Mouse (Mus musculus): ENCODE measurements around the gene 2210011C24Rik. TPM values are rescaled to one million over a fixed set of nuclear protein-coding genes. Genes with fewer than 3 reads are reported as not detected.
"Not testable (repeated sequence)": the region's sequence is repeated elsewhere in the genome, so short reads cannot be mapped to it uniquely, and the experiment has no call there.

Gene 2210011C24Rik
- total RNA-seq, 1 experiment from 2014 or later, result not detected

DNA sequence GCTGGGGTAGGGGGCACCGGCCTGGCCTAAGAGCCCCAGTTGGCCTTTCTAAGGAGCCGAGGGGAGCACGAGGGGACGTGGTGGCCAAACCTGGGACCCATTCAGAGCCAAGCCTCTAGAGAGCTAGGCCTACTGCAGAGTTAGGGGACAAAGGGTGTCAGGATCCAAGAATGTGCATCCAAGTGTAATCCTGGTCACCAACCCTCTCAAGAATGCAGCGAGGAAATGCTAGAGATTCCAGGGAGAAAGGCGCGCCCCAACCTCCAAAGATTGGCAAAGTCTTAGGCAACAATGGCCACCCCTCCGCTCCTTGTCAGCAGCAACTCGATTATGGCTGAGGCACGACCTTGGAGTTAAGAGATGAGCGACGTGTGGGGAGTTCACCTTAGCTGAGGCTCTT is 9.6 kb upstream of the 2210011C24Rik start:
- no peak for ATAC-seq (replicated peaks; ENCODE audit: low read depth, poor library complexity, severe bottlenecking)

DNA sequence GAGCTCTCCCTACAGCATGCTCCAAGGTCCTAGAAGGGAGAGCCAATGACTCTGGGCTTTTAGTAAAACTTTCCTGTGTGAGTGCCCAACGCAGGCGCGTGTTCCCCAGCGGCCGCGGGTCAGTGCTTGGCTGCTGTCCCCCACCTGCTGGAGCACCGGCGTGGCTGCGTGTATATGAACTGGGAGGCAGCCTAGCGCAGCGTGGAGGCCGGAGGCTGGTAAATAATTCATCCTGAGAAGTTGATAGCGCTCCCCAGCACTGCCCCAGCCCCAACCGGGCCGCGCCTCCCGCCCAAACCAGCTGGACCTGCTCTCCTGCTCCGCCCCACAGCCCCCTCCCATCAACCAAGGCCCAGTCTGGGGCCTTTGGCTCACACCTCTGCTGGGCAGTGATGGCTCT is 9.1 kb upstream of the 2210011C24Rik start, which contains the start of gene Palm3:
Palm3 (plus strand) TSS at position 376 of the 400 bp plus-strand sequence.
- no peak for ATAC-seq (replicated peaks; ENCODE audit: low read depth, poor library complexity, severe bottlenecking)

GRCm38 (mm10) chr8:84019738-84020137 is 7.8 kb upstream of the 2210011C24Rik start:
- ATAC-seq (replicated peaks; ENCODE audit: low read depth, poor library complexity, severe bottlenecking), result 0 out of 2 replicates have a peak, but pooled peaks have one; percentile 12

GRCm38 (mm10) chr8:84015833-84016232 is 3.9 kb upstream of the 2210011C24Rik start:
- no peak for ATAC-seq (replicated peaks; ENCODE audit: low read depth, poor library complexity, severe bottlenecking)

- ATAC-seq (replicated peaks; ENCODE audit: low read depth, poor library complexity, severe bottlenecking), result peak; percentile 11; the same call in 1 of the 2 replicates
Observed at GRCm38 (mm10) chr8:84012499-84013165, 661 bp upstream of the 2210011C24Rik start.

DNA sequence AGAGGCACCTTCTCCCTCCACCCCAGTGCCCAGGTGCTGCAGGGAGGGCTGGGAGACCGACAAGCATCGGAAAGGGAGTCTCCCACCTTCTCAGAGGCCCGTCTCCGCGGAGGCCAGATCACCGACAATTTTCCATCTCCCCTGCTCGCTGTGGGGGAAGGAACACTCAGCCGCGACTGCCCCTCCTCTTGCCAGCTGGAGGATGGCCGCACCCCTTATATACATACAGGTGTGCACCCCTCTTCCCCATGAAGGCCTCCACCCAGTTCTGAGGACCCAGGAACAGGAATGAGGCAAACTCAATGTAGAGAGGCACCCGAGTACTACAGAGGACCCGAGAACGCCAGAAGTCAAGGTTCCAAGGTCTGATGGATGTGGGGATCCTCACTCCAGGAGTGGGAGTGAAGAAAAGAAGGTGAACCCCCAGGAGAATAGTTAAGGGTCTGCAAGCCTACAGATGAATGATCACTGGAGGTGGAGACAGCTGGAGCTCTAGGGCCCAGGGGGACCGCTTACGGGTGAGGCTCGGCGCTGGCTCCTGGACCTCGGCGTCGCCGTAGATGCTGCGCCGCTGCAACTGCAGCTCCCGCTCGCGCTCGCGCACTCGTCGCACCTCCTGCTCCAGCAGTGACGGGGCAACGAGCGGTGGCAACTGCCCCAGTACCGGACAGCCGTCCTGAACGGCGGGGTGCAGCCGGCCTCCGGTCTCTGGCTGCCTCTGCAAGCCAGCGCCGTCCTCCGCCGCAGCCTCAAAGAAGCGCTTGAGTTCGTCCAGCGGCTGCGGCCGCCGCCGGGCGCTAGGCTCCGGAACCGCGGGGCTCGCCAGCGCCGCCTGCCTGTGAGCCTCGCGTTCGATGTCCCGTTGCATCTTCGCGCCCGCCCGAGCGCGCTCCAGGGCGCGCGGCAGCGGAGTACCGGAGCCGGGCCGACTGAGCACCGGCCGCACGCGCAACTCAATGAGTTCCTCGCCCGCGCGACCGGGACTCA is 1.1 kb downstream of the 2210011C24Rik start:
- peak; percentile 27; the same call in 1 of the 2 replicates for ATAC-seq (replicated peaks; ENCODE audit: low read depth, poor library complexity, severe bottlenecking)

DNA sequence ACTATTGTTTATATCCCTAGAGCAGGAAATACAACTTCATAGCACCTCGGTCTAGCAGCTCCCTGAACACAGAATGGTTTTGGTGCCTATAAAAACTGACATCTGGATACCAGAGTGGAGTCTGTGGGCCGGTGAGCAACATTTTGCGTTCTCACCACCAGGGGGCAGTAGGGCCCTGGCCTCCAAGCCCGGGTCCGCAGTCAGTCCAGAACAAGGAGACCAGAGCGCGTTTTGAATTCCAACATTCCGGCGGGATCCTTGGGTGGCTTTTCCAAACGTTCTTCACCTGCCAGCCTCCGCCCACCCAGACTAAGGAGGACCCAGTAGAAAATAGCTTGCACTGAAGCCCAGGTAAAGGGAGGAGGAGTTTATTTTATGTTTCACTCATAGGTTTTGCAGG is 2.1 kb downstream of the 2210011C24Rik start:
- ATAC-seq (replicated peaks; ENCODE audit: low read depth, poor library complexity, severe bottlenecking), result peak; percentile 75

DNA sequence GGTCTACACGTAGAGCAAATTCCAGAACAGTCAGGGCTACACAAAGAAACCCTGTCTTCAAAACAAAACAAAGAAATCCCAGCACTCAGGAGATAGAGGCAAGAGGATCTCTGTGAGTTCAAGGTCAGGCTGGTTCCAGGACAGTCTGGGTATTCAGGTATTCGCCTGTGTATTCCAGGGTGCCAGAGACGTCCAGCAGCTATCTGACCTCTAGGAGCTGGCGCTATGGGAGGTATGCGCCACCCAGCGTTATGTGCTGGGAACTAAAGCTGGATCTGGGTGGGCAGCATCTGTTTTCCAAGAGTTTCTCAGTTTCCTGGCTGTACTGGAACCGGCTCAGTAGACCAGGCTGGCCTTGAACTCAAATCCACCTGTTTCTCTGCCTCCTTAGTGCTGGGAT is 3.6 kb downstream of the 2210011C24Rik start:
- no peak for ATAC-seq (replicated peaks; ENCODE audit: low read depth, poor library complexity, severe bottlenecking)

GRCm38 (mm10) chr8:84005502-84005901 is 6.5 kb downstream of the 2210011C24Rik start:
- not testable (repeated sequence) for ATAC-seq (replicated peaks; ENCODE audit: low read depth, poor library complexity, severe bottlenecking)

GRCm38 (mm10) chr8:84004533-84005201 is 7.3 kb downstream of the 2210011C24Rik start:
- ATAC-seq (replicated peaks; ENCODE audit: low read depth, poor library complexity, severe bottlenecking), result peak; percentile 98

DNA sequence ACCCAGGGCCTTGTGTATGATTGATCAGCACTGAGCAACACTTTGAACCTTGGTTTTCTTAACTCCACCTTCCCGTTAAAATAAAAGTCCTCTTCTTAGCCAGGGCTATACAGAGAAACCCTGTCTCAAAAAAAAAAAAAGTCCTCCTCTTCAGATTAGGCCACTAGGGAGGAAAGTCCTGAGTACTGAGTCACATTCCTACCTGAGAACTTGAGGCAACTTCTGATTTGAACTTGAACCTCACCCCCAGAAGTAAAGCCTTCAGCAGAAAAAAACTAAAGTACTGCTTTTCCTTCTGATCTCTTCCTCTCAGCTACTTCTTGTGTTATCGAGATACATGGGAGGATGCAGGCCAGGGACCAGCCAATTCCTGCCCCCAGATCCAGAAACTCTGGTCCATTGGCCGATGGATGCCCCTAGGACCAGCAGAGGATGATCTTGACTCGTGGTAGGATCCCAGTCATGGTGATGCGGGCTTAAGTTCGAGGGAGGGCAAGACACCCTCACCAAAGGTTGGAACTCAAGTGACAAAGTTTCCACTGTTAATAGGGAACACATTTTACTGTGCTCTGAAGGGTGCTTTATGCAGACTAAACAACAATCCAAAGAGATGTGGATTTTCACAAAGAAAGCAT is 8.2 kb downstream of the 2210011C24Rik start:
- no peak for ATAC-seq (replicated peaks; ENCODE audit: low read depth, poor library complexity, severe bottlenecking)

DNA sequence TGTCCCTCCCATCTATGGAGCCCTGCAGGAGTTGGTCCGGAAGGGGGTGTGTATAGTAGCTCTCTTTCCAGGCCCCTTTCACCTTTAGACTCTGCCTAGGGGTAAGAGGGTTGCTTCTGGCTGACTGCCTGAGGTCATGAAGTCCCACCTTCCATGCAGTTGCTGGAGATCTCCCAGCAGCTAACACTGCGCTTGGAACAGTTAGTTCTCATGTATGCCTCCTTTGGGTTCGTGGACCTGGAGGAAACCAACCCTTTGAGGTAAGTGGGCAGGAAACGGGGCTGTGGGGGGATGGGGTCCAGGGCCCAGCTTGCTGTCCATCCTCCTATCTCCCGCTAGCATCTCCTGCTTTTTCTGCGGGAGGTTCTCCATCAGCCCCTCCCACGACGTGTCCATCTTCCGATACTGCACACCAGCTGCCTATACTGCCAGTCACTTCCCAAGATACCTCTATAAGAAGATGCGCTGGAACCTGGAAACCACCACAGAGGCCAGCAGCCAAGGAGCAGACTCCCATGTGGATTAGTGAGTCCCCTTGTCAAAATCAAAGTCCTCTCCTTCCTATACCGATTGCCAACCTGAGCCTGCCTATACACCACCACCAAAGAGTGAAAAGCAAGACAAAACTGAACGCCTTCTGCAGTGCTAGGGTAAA is 8.9 kb downstream of the 2210011C24Rik start:
- ATAC-seq (replicated peaks; ENCODE audit: low read depth, poor library complexity, severe bottlenecking), result no peak

GRCm38 (mm10) chr8:84001281-84002000 is 10.5 kb downstream of the 2210011C24Rik start, which contains the start of gene 1700067K01Rik:
TSS of gene 1700067K01Rik (plus strand) at chr8:84001502.
- ATAC-seq (replicated peaks; ENCODE audit: low read depth, poor library complexity, severe bottlenecking), result no peak

GRCm38 (mm10) chr8:83999825-84000224 is 12.1 kb downstream of the 2210011C24Rik start:
- no peak for ATAC-seq (replicated peaks; ENCODE audit: low read depth, poor library complexity, severe bottlenecking)

- ATAC-seq (replicated peaks; ENCODE audit: low read depth, poor library complexity, severe bottlenecking), result no peak
Observed at GRCm38 (mm10) chr8:83999057-83999705, 12.8 kb downstream of the 2210011C24Rik start.

GRCm38 (mm10) chr8:83998231-83999056 is 13.5 kb downstream of the 2210011C24Rik start:
- ATAC-seq (replicated peaks; ENCODE audit: low read depth, poor library complexity, severe bottlenecking), result 0 out of 2 replicates have a peak, but pooled peaks have one; percentile 36

DNA sequence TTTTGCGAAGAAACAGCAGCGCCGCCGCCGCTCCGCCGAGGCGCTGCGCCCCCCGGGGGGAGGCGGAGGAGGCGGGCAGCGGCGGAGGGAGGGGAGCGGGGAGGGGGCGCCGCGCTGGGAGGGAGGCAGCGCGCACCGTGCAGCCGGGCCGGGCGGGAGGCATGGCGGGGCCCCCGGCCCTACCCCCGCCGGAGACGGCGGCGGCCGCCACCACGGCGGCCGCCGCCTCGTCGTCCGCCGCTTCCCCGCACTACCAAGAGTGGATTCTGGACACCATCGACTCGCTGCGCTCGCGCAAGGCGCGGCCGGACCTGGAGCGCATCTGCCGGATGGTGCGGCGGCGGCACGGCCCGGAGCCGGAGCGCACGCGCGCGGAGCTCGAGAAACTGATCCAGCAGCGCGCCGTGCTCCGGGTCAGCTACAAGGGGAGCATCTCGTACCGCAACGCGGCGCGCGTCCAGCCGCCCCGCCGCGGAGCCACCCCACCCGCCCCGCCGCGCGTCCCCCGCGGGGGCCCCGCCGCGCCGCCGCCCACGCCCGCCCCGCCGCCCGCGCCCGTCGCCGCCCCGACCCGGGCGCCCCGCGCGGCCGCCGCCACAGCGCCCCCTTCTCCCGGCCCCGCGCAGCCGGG is 14.3 kb downstream of the 2210011C24Rik start, which contains the start of gene Samd1:
Samd1 (plus strand) TSS at position 162 of the 631 bp plus-strand sequence.
- no peak for ATAC-seq (replicated peaks; ENCODE audit: low read depth, poor library complexity, severe bottlenecking)
